Mouse (Mus musculus): ENCODE measurements around the gene Oxnad1. TPM values are rescaled to one million over a fixed set of nuclear protein-coding genes. Genes with fewer than 3 reads are reported as not detected.
"Not testable (repeated sequence)": the region's sequence is repeated elsewhere in the genome, so short reads cannot be mapped to it uniquely, and the experiment has no call there.

Gene Oxnad1
- polyA plus RNA-seq, 1 experiment from 2014 or later = 36.9 TPM

GRCm38 (mm10) chr14:32086226-32086625 is 1.1 kb downstream of the Oxnad1 start:
- Histone ChIP-seq H3K4me1 (ENCODE audit: insufficient read depth, low read length) (peaks cover 22% of the 10 kb centered on the region), H3K9ac (replicated peaks; ENCODE audit: low read length) (peak overlapping the region; percentile 66), H3K27ac (ENCODE audit: low read length) (peak overlapping the region; percentile 86), H3K27me3 (ENCODE audit: insufficient read depth, low read length) (no peaks in the 10 kb centered on the region), H3K36me3 (ENCODE audit: insufficient read depth, low read length) (peaks cover 16% of the 10 kb centered on the region), H3K9me3 (ENCODE audit: low read length) (no peaks in the 10 kb centered on the region), H3K4me2 (replicated peaks; ENCODE audit: low read depth, low read length) (peak overlapping the region; percentile 66), H3K4me3 (ENCODE audit: low read length) (peak overlapping the region; percentile 66)
- 8% methylated on average over 8 of the region's 8 CpGs for WGBS
- no peak for ATAC-seq (ENCODE audit: low FRiP score, low TSS enrichment)

GRCm38 (mm10) chr14:32087584-32088248 is 2.5 kb downstream of the Oxnad1 start:
- Histone ChIP-seq H3K4me2 (replicated peaks; ENCODE audit: low read depth, low read length) (peak overlapping the region; percentile 66; the same call in 1 of the 2 replicates), H3K36me3 (ENCODE audit: insufficient read depth, low read length) (peaks cover 11% of the 10 kb centered on the region), H3K4me1 (ENCODE audit: insufficient read depth, low read length) (peaks cover 26% of the 10 kb centered on the region)
- 88% methylated on average over 7 of the region's 7 CpGs for WGBS
- not testable (repeated sequence) for H3K27me3 ChIP-seq (ENCODE audit: insufficient read depth, low read length); H3K4me3 ChIP-seq (ENCODE audit: low read length); H3K9ac ChIP-seq (replicated peaks; ENCODE audit: low read length); ATAC-seq (ENCODE audit: low FRiP score, low TSS enrichment); H3K27ac ChIP-seq (ENCODE audit: low read length); H3K9me3 ChIP-seq (ENCODE audit: low read length)

GRCm38 (mm10) chr14:32091124-32091523 is 6.0 kb downstream of the Oxnad1 start:
- H3K4me3 ChIP-seq (ENCODE audit: low read length) = no peak overlapping the region
- H3K4me1 ChIP-seq (ENCODE audit: insufficient read depth, low read length) = peaks cover 29% of the 10 kb centered on the region
- H3K36me3 ChIP-seq (ENCODE audit: insufficient read depth, low read length) = peaks cover 33% of the 10 kb centered on the region
- H3K27me3 ChIP-seq (ENCODE audit: insufficient read depth, low read length) = no peaks in the 10 kb centered on the region
- no peak overlapping the region for H3K9ac ChIP-seq (replicated peaks; ENCODE audit: low read length)
- peak overlapping the region; percentile 63 for H3K27ac ChIP-seq (ENCODE audit: low read length)
- peak; percentile 73 for ATAC-seq (ENCODE audit: low FRiP score, low TSS enrichment)
- H3K9me3 ChIP-seq (ENCODE audit: low read length) = no peaks in the 10 kb centered on the region
- WGBS = 17% methylated on average over 4 of the region's 4 CpGs
- H3K4me2 ChIP-seq (replicated peaks; ENCODE audit: low read depth, low read length) = no peak overlapping the region

- no peak overlapping the region for H3K9ac ChIP-seq (replicated peaks; ENCODE audit: low read length)
- H3K27me3 ChIP-seq (ENCODE audit: insufficient read depth, low read length) = no peaks in the 10 kb centered on the region
- peaks cover 29% of the 10 kb centered on the region for H3K4me1 ChIP-seq (ENCODE audit: insufficient read depth, low read length)
- WGBS = 44% methylated on average over 4 of the region's 4 CpGs
- H3K27ac ChIP-seq (ENCODE audit: low read length) = peak overlapping the region; percentile 49; the same call in 1 of the 2 replicates
- ATAC-seq (ENCODE audit: low FRiP score, low TSS enrichment) = no peak
- no peaks in the 10 kb centered on the region for H3K9me3 ChIP-seq (ENCODE audit: low read length)
- H3K36me3 ChIP-seq (ENCODE audit: insufficient read depth, low read length) = peaks cover 35% of the 10 kb centered on the region
- no peak overlapping the region for H3K4me3 ChIP-seq (ENCODE audit: low read length)
- H3K4me2 ChIP-seq (replicated peaks; ENCODE audit: low read depth, low read length) = no peak overlapping the region
Observed at GRCm38 (mm10) chr14:32091704-32092103, 6.5 kb downstream of the Oxnad1 start.

- Histone ChIP-seq H3K4me3 (ENCODE audit: low read length) (no peak overlapping the region), H3K36me3 (ENCODE audit: insufficient read depth, low read length) (peaks cover 46% of the 10 kb centered on the region), H3K27ac (ENCODE audit: low read length) (no peak overlapping the region; the same call in 1 of the 2 replicates), H3K4me2 (replicated peaks; ENCODE audit: low read depth, low read length) (no peak overlapping the region), H3K4me1 (ENCODE audit: insufficient read depth, low read length) (peaks cover 25% of the 10 kb centered on the region), H3K9me3 (ENCODE audit: low read length) (no peaks in the 10 kb centered on the region), H3K27me3 (ENCODE audit: insufficient read depth, low read length) (no peaks in the 10 kb centered on the region), H3K9ac (replicated peaks; ENCODE audit: low read length) (no peak overlapping the region)
- ATAC-seq (ENCODE audit: low FRiP score, low TSS enrichment) = no peak
- WGBS = 71% methylated on average over 1 of the region's 1 CpGs
Observed at GRCm38 (mm10) chr14:32093018-32093417, 7.8 kb downstream of the Oxnad1 start.

- no peaks in the 10 kb centered on the region for H3K9me3 ChIP-seq (ENCODE audit: low read length)
- H3K36me3 ChIP-seq (ENCODE audit: insufficient read depth, low read length) = peaks cover 52% of the 10 kb centered on the region
- WGBS = 71% methylated on average over 11 of the region's 11 CpGs
- ATAC-seq (ENCODE audit: low FRiP score, low TSS enrichment) = no peak
- no peak overlapping the region for H3K4me3 ChIP-seq (ENCODE audit: low read length)
- no peak overlapping the region for H3K27ac ChIP-seq (ENCODE audit: low read length)
- H3K4me2 ChIP-seq (replicated peaks; ENCODE audit: low read depth, low read length) = no peak overlapping the region
- no peaks in the 10 kb centered on the region for H3K27me3 ChIP-seq (ENCODE audit: insufficient read depth, low read length)
- peaks cover 25% of the 10 kb centered on the region for H3K4me1 ChIP-seq (ENCODE audit: insufficient read depth, low read length)
- H3K9ac ChIP-seq (replicated peaks; ENCODE audit: low read length) = no peak overlapping the region
Observed at GRCm38 (mm10) chr14:32093500-32094117, 8.4 kb downstream of the Oxnad1 start.

- Histone ChIP-seq H3K4me3 (ENCODE audit: low read length) (no peak overlapping the region), H3K36me3 (ENCODE audit: insufficient read depth, low read length) (peaks cover 72% of the 10 kb centered on the region), H3K27ac (ENCODE audit: low read length) (peak overlapping the region; percentile 61), H3K27me3 (ENCODE audit: insufficient read depth, low read length) (no peaks in the 10 kb centered on the region), H3K4me1 (ENCODE audit: insufficient read depth, low read length) (peaks cover 20% of the 10 kb centered on the region), H3K4me2 (replicated peaks; ENCODE audit: low read depth, low read length) (no peak overlapping the region), H3K9me3 (ENCODE audit: low read length) (no peaks in the 10 kb centered on the region), H3K9ac (replicated peaks; ENCODE audit: low read length) (no peak overlapping the region)
- ATAC-seq (ENCODE audit: low FRiP score, low TSS enrichment) = no peak
- 50% methylated on average over 5 of the region's 5 CpGs for WGBS
Observed at GRCm38 (mm10) chr14:32095646-32096045, 10.5 kb downstream of the Oxnad1 start.

GRCm38 (mm10) chr14:32096740-32097139 is 11.6 kb downstream of the Oxnad1 start:
- H3K27ac ChIP-seq (ENCODE audit: low read length) = 0 out of 2 replicates have a peak overlapping the region, but pooled peaks have one; percentile 0
- ATAC-seq (ENCODE audit: low FRiP score, low TSS enrichment) = peak; percentile 72
- H3K27me3 ChIP-seq (ENCODE audit: insufficient read depth, low read length) = no peaks in the 10 kb centered on the region
- no peaks in the 10 kb centered on the region for H3K9me3 ChIP-seq (ENCODE audit: low read length)
- no peak overlapping the region for H3K4me3 ChIP-seq (ENCODE audit: low read length)
- H3K4me1 ChIP-seq (ENCODE audit: insufficient read depth, low read length) = peaks cover 10% of the 10 kb centered on the region; the same call in 1 of the 2 replicates
- no peak overlapping the region for H3K9ac ChIP-seq (replicated peaks; ENCODE audit: low read length)
- H3K4me2 ChIP-seq (replicated peaks; ENCODE audit: low read depth, low read length) = no peak overlapping the region
- 29% methylated on average over 5 of the region's 5 CpGs for WGBS
- peaks cover 76% of the 10 kb centered on the region for H3K36me3 ChIP-seq (ENCODE audit: insufficient read depth, low read length)

- WGBS = 79% methylated on average over 7 of the region's 7 CpGs
- Histone ChIP-seq H3K27ac (ENCODE audit: low read length) (no peak overlapping the region), H3K9ac (replicated peaks; ENCODE audit: low read length) (no peak overlapping the region), H3K4me3 (ENCODE audit: low read length) (no peak overlapping the region), H3K36me3 (ENCODE audit: insufficient read depth, low read length) (peaks cover 77% of the 10 kb centered on the region), H3K4me2 (replicated peaks; ENCODE audit: low read depth, low read length) (no peak overlapping the region), H3K27me3 (ENCODE audit: insufficient read depth, low read length) (no peaks in the 10 kb centered on the region), H3K9me3 (ENCODE audit: low read length) (no peaks in the 10 kb centered on the region), H3K4me1 (ENCODE audit: insufficient read depth, low read length) (peaks cover 10% of the 10 kb centered on the region; the same call in 1 of the 2 replicates)
- no peak for ATAC-seq (ENCODE audit: low FRiP score, low TSS enrichment)
Observed at GRCm38 (mm10) chr14:32097691-32098090, 12.5 kb downstream of the Oxnad1 start.

- Histone ChIP-seq H3K4me3 (ENCODE audit: low read length) (no peak overlapping the region), H3K9me3 (ENCODE audit: low read length) (no peaks in the 10 kb centered on the region), H3K9ac (replicated peaks; ENCODE audit: low read length) (no peak overlapping the region), H3K4me1 (ENCODE audit: insufficient read depth, low read length) (peaks cover 10% of the 10 kb centered on the region; the same call in 1 of the 2 replicates), H3K36me3 (ENCODE audit: insufficient read depth, low read length) (peaks cover 75% of the 10 kb centered on the region), H3K4me2 (replicated peaks; ENCODE audit: low read depth, low read length) (no peak overlapping the region), H3K27ac (ENCODE audit: low read length) (no peak overlapping the region), H3K27me3 (ENCODE audit: insufficient read depth, low read length) (no peaks in the 10 kb centered on the region)
- ATAC-seq (ENCODE audit: low FRiP score, low TSS enrichment) = no peak
- WGBS = 84% methylated on average over 3 of the region's 3 CpGs
Observed at GRCm38 (mm10) chr14:32098951-32099350, 13.8 kb downstream of the Oxnad1 start.

Data from kidney, embryonic 16.5 days (tissue).